Mouse (Mus musculus): Measurements from ENCODE around the gene Gcg. TPM values are rescaled to one million over a fixed set of nuclear protein-coding genes. Genes with fewer than 3 reads are reported as not detected.

Gcg gene
- polyA plus RNA-seq (2012; ENCODE audit: low replicate concordance): 0.31 TPM in 1 of 2 replicates, not detected in the other

DNA sequence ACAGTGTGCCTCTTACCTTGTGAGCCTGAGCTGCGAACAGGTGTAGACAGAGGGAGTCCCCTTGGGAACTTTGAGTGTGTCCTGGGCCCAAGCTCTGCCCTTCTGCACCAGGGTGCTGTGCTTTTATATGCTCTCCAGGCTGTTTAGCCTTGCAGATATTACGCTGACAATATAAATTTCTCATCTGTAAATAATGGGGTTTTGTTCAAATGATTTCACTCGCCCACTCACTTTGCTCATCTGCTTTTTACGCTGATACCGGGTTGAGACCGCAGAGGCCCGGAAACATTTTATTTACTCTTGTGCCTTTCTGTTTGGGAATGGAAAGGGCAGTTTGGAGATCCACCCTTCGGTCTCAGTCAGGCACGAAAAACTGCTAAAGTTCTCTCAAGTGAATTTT lies at the start of gene Gcg:
TSS of gene Gcg (minus strand) at position 101 of the 400 bp plus-strand sequence.

Other genes with a start within 250 kb of the Gcg start
- 0.23 and 1.6 TPM in 2 replicates for gene Dpp4, start 71.4 kb downstream of the Gcg start, polyA plus RNA-seq (2012; ENCODE audit: low replicate concordance)
- 0.10 TPM in 1 of 2 replicates, not detected in the other for gene Fap, start 90.4 kb upstream of the Gcg start, polyA plus RNA-seq (2012; ENCODE audit: low replicate concordance)
- 8.6 and 11.5 TPM in 2 replicates for gene Ifih1, start 162.6 kb upstream of the Gcg start, polyA plus RNA-seq (2012; ENCODE audit: low replicate concordance)
- gene Gca, start 180.6 kb upstream of the Gcg start, polyA plus RNA-seq (2012; ENCODE audit: low replicate concordance): 0.33 TPM in 1 of 2 replicates, not detected in the other

Data from leukemia stem cell, adult 10-12 weeks (primary cell).